Mouse (Mus musculus): ENCODE data around the gene Myo5c.

- peak; percentile 40; the same call in 1 of the 2 replicates for TF ChIP-seq CTCF (IDR thresholded peaks at IDR 0.05; ENCODE audit: low read depth)
- no peak for TF ChIP-seq EP300 (IDR thresholded peaks at IDR 0.05; ENCODE audit: low read depth)
Measured at GRCm38 (mm10) chr9:75289545-75289944, 57.7 kb downstream of the Myo5c start.
